Mouse (Mus musculus) kidney, embryonic 15.5 days (tissue): ENCODE results near the gene Xlr5a. TPM values are rescaled to one million over a fixed set of nuclear protein-coding genes. Genes with fewer than 3 reads are reported as not detected.
"Not testable (repeated sequence)": the region's sequence is repeated elsewhere in the genome, so short reads cannot be mapped to it uniquely, and the experiment has no call there.

Experiments
- ATAC-seq: fragments of 200-750 bp; cut with Nextera tagmentation; replicated peaks from 2 replicates; pipeline ENCODE4 v1.8.0; 2017; ENCODE audit warnings: moderate TSS enrichment; ENCODE audit not compliant: low FRiP score
- H3K27ac ChIP-seq: fragments of 300-500 bp; sonication (generic); 2 replicates; pipeline ENCODE4 v1.5.1; 2015; ENCODE audit warnings: mild to moderate bottlenecking, inconsistent platforms
- H3K27me3 ChIP-seq: fragments of 300-500 bp; sonication (generic); 2 replicates; pipeline ENCODE4 v1.6.1; 2015; ENCODE audit warnings: inconsistent platforms
- H3K36me3 ChIP-seq: fragments of 300-500 bp; sonication (generic); 2 replicates; pipeline ENCODE4 v1.6.1; 2015; ENCODE audit warnings: inconsistent platforms
- H3K4me1 ChIP-seq: fragments of 300-500 bp; sonication (generic); 2 replicates; pipeline ENCODE4 v1.6.1; 2015; ENCODE audit warnings: inconsistent platforms
- H3K4me2 ChIP-seq: fragments of 300-500 bp; sonication (generic); 2 replicates; pipeline ENCODE4 v1.6.1; 2015; ENCODE audit warnings: moderate library complexity, mild to moderate bottlenecking, inconsistent platforms
- H3K4me3 ChIP-seq: fragments of 300-500 bp; sonication (generic); replicated peaks from 2 replicates; pipeline ENCODE4 v1.5.1; 2015; ENCODE audit warnings: mild to moderate bottlenecking, inconsistent platforms
- H3K9ac ChIP-seq: fragments of 300-500 bp; sonication (generic); 2 replicates; pipeline ENCODE4 v1.6.1; 2015; ENCODE audit warnings: mild to moderate bottlenecking, inconsistent platforms
- H3K9me3 ChIP-seq: fragments of 300-500 bp; sonication (generic); replicated peaks from 2 replicates; pipeline ENCODE4 v1.6.1; 2016; ENCODE audit warnings: inconsistent platforms
- WGBS: fragments of 180-500 bp; shearing (Covaris S2); methylation state at CpG from one replicate; pipeline ENCODE4 v1.1.7; 2015; ENCODE audit warnings: mixed read lengths; 5-methylcytosine and 5-hydroxymethylcytosine counted together
- polyA plus RNA-seq: library from polyadenylated mRNA; unstranded; fragments of >200 nt; fragmentation: Nextera tagmentation; extraction: Ambion mirVana; gene quantifications from 2 replicates; pipeline ENCODE4 v1.2.1, GENCODE M21; 2015

The Xlr5a gene
- polyA plus RNA-seq = not detected in 2 replicates

DNA sequence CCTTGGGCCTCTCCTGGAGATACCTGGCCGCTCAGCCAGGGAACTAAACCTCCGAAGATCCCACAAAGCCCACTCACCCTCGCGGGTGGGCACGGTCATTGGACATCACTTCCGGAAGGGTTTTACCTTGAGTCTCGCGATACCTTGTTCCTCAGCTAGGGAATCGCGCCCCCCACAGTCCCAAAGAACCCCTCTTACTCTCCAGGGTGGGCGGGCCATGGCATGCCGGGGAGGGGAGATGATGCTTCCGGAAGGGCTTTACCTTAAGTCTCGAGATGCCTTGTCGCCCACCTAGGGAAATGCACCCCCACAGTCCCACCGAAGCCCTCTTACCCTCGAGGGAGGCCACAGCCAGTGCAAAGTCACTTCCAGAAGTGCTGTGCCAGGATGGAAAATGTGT, at the start of gene Xlr5a, which contains the start of gene Xlr5c:
Gene Xlr5a, minus strand, starts transcription at position 101 of the 400 bp plus-strand sequence.
Gene Xlr5c, minus strand, starts transcription at position 101 of the 400 bp plus-strand sequence.
- 90% methylated on average over 13 of the region's 17 CpGs for WGBS
- not testable (repeated sequence) for H3K4me1 ChIP-seq

DNA sequence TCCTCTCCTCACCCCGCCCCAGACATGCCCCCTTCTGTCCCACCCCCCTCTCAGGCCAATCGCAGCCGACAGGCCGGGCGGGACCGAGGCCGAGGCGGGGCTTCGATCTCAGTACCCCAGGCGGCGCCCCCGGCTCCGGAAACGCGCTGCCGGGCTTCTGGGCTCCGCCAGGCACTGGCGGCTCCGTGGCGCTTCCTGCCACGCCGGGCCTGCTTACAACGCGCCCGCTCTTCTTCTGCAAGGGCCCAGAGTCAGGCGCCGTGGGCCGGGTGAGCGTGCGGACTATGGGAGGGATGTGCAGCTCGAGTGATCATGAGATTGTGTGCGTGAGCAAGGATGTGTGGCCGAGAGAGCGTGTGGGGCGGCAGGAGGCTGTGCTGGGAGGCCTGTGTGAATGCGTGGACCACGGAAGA, 49.7 kb upstream of the Xlr5a start, which contains the start of gene Zfp275:
Gene Zfp275, plus strand, starts transcription at position 139 of the 413 bp plus-strand sequence.
- 17% methylated on average over 37 of the region's 37 CpGs for WGBS

More for the DNA sequence above, at the start of gene Xlr5a, which contains the start of gene Xlr5c:
- not testable (repeated sequence) for H3K9me3 ChIP-seq, H3K4me2 ChIP-seq, H3K4me3 ChIP-seq, H3K27me3 ChIP-seq, H3K9ac ChIP-seq, H3K36me3 ChIP-seq, ATAC-seq, H3K27ac ChIP-seq

DNA sequence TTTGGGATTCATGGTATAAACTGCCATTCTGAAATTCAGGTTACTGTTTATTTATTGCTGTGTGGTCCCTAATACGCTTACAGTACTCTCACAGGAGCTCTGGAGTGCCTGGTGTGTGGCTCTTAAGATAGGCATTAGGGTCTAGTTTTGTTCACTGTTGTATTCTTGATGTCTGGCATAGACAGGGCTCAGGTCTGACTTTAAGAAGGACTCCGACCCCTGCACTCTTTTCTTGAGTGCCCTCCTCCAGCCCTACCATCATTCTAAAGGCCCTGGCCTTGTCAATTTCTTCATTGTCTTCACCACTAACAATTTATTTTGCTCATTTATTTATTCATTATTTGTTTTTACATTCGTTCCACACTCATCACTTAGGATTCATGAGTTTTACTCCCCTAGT, 49.3 kb upstream of the Xlr5a start:
- ATAC-seq = peak; percentile 65
- H3K27ac ChIP-seq = no peak overlapping the region
- H3K36me3 ChIP-seq = no peaks in the 10 kb centered on the region
- 0 out of 2 replicates have a peak, but pooled peaks cover 5% of the 10 kb centered on the region for H3K4me1 ChIP-seq
- peaks cover 18% of the 10 kb centered on the region for H3K27me3 ChIP-seq
- H3K4me3 ChIP-seq = peak overlapping the region; percentile 66
- H3K9ac ChIP-seq = no peak overlapping the region
- 42% methylated on average over 3 of the region's 3 CpGs for WGBS
- peak overlapping the region; percentile 58 for H3K4me2 ChIP-seq
- no peaks in the 10 kb centered on the region for H3K9me3 ChIP-seq

More for the DNA sequence above, 49.7 kb upstream of the Xlr5a start, which contains the start of gene Zfp275:
- no peaks in the 10 kb centered on the region for H3K36me3 ChIP-seq
- ATAC-seq = peak; percentile 97
- no peaks in the 10 kb centered on the region for H3K9me3 ChIP-seq
- peak within 1 kb of the TSS; percentile 63 for H3K9ac ChIP-seq
- H3K27ac ChIP-seq = peak within 1 kb of the TSS; percentile 73
- H3K4me2 ChIP-seq = peak within 1 kb of the TSS; percentile 58
- H3K27me3 ChIP-seq = peaks cover 14% of the 10 kb centered on the region
- 0 out of 2 replicates have a peak, but pooled peaks cover 5% of the 10 kb centered on the region for H3K4me1 ChIP-seq
- H3K4me3 ChIP-seq = peak within 1 kb of the TSS; percentile 66

DNA sequence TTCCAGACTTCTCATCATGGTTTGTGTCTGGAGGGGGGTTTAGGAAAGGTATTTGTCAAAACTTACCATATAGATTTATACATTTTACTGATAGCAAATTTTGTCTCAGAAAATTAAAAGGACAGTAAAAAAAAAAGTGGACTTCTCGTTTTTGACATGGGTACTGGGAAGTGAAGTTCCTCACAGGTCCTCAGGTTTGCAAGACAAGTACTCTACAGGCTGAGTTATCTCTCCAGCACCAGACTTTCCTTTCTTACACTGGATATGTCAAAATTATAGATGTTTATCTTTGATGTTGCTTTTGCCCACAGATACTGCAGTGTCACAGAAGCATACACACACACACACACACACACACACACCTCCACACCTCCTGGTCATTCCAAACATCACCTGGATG, 48.7 kb upstream of the Xlr5a start:
- Histone ChIP-seq H3K4me3 (no peak overlapping the region), H3K9ac (no peak overlapping the region), H3K4me1 (0 out of 2 replicates have a peak, but pooled peaks cover 5% of the 10 kb centered on the region), H3K27me3 (peaks cover 24% of the 10 kb centered on the region), H3K27ac (no peak overlapping the region), H3K9me3 (no peaks in the 10 kb centered on the region), H3K36me3 (no peaks in the 10 kb centered on the region), H3K4me2 (no peak overlapping the region)
- whole genome bisulfite sequencing = 76% methylated on average over 1 of the region's 1 CpGs
- ATAC-seq = no peak

DNA sequence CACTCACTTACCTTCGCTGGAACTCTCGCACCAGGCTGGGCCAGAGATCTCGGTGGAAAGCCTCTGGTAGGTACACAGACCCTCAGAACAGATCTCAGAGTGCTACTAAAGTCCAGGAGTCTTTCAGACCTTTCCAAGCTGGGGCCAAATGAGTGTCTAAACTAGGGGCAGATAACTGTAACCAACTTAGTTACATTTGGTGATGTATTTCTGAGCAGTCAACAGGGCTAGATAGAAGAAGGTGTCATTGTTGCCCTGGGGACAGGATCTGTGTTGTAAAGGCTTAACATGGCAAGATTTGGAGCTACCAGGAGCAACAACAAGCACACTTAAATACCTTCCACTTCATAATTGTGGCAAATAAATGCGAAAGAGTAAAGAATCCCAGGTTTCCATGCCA, 44.0 kb upstream of the Xlr5a start, which contains the start of gene Gm45015:
Gene Gm45015, minus strand, starts transcription at position 101 of the 400 bp plus-strand sequence.
- Histone ChIP-seq H3K4me2 (no peak within 1 kb of the TSS), H3K27ac (no peak within 1 kb of the TSS), H3K9me3 (no peaks in the 10 kb centered on the region), H3K27me3 (peaks cover 32% of the 10 kb centered on the region), H3K9ac (no peak within 1 kb of the TSS), H3K4me3 (no peak within 1 kb of the TSS), H3K4me1 (no peaks in the 10 kb centered on the region), H3K36me3 (no peaks in the 10 kb centered on the region)
- 90% methylated on average over 4 of the region's 4 CpGs for WGBS
- no peak for ATAC-seq

DNA sequence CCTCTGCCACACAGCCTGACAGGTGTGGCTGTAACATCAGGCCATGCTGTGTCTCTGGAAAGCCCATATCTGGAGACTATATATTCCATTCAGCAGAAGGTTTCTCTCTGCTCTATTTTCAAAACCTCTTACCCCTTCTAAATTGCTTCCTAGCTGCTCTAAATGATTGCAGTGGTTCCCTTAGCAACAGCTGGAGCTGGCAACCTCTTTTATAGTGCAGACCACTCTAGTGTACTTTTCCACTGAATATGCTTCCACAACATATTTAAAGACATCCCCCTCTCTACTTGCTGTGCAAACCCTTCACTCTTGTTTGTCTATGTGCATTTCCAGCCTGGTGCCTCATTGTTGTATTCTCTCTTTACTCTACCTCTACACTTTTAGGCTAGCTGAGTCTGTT, 40.8 kb upstream of the Xlr5a start:
- no peak overlapping the region for H3K27ac ChIP-seq
- no peak for ATAC-seq
- H3K9ac ChIP-seq = no peak overlapping the region
- peaks cover 30% of the 10 kb centered on the region; the same call in 1 of the 2 replicates for H3K27me3 ChIP-seq
- H3K4me1 ChIP-seq = no peaks in the 10 kb centered on the region
- no peaks in the 10 kb centered on the region for H3K36me3 ChIP-seq
- H3K9me3 ChIP-seq = no peaks in the 10 kb centered on the region
- no peak overlapping the region for H3K4me3 ChIP-seq
- no peak overlapping the region for H3K4me2 ChIP-seq

DNA sequence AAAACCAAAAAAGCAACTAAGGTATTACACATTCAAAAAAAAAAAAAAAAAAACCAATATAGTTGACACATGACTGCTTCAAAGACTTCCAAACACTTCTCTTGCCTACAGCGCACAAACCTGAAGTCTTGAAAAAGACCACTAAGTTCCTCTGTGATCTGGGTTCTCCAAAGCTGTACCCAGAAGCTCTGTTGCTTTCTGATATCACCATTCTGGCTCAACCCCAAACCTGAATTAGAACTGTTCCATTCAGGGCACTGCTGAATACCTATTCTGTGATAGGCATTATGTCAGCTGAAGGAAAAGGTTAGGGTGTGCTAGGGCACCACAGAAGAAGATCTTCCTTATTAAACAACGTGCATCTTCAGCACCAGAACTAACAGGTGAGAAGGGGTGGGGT, 34.4 kb upstream of the Xlr5a start:
- H3K27ac ChIP-seq = no peak overlapping the region
- H3K36me3 ChIP-seq = no peaks in the 10 kb centered on the region
- H3K4me1 ChIP-seq = no peaks in the 10 kb centered on the region
- no peak overlapping the region for H3K9ac ChIP-seq
- WGBS = 82% methylated on average over 2 of the region's 2 CpGs
- H3K4me3 ChIP-seq = no peak overlapping the region
- peaks cover 17% of the 10 kb centered on the region for H3K27me3 ChIP-seq
- no peak for ATAC-seq
- H3K4me2 ChIP-seq = no peak overlapping the region
- H3K9me3 ChIP-seq = no peaks in the 10 kb centered on the region

DNA sequence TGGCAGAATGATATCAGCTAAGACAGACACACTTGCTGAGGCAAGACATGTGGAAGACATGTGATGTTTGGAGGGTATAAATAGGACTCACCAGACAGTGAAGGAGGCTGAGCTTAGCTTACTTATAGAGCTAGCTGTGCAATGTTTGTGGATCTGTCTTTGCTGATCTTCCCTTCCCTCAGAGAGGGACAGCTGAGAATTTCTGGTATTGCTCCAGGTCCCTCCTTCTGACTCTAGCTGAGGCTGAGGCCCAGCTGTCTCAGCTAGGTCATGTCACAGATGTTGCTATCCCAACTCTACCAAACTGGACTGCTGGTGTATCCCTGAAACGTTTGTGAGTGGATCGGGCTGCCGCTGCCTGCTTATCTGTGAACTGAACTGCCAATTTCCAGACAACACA, 28.3 kb upstream of the Xlr5a start:
- Histone ChIP-seq H3K4me1 (no peaks in the 10 kb centered on the region), H3K9ac (no peak overlapping the region), H3K36me3 (no peaks in the 10 kb centered on the region), H3K27me3 (peaks cover 14% of the 10 kb centered on the region; the same call in 1 of the 2 replicates), H3K4me3 (no peak overlapping the region), H3K9me3 (no peaks in the 10 kb centered on the region), H3K27ac (no peak overlapping the region), H3K4me2 (no peak overlapping the region)
- WGBS = 75% methylated on average over 3 of the region's 3 CpGs
- ATAC-seq = no peak

DNA sequence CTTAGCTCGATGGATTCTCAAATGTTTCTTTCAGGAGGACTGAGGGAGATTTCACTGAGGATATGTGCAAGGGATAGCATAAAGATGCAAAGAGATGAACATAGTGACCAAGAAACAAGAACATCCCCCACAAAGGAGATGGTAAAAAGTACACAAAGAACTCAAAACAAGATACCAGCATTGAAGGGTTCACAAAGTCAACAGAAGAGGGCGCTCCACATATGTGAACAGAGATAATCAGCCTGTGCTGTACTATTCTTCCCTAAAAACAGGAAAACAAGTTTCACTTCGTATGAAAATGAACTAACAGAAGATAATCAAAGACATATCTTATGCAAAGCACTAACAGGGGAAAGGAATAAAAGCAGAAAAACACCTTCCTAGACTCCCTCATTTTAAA, 19.7 kb upstream of the Xlr5a start:
- no peak for ATAC-seq
- WGBS = 48% methylated on average over 3 of the region's 3 CpGs
- no peaks in the 10 kb centered on the region for H3K36me3 ChIP-seq
- H3K27ac ChIP-seq = no peak overlapping the region
- peaks cover 15% of the 10 kb centered on the region; the same call in 1 of the 2 replicates for H3K27me3 ChIP-seq
- no peak overlapping the region for H3K4me2 ChIP-seq
- H3K9ac ChIP-seq = no peak overlapping the region
- H3K4me3 ChIP-seq = no peak overlapping the region
- H3K4me1 ChIP-seq = no peaks in the 10 kb centered on the region
- H3K9me3 ChIP-seq = no peaks in the 10 kb centered on the region

DNA sequence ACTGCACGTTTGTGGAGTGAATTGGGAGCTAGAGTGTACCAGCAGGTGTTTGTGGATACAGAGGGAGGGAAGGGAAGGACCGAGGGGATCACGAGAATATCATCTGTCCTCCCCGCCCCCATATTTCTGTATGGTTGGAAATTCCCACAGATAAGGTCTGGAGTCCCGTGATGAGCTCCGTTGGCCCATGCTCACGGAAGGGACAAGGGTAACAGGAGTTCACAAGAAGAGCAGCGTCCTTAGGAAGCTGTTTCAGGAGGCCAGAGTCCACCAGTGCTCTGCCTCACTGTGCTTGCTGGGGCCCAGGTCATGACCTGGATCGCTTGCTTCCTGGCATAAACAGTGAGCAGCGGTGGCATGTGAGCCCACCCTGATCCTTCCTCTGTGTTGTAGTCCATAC, 3.0 kb upstream of the Xlr5a start:
- not testable (repeated sequence) for H3K27me3 ChIP-seq, H3K9me3 ChIP-seq, H3K4me3 ChIP-seq, H3K27ac ChIP-seq, H3K4me1 ChIP-seq, ATAC-seq, H3K9ac ChIP-seq, H3K4me2 ChIP-seq, H3K36me3 ChIP-seq
- 56% methylated on average over 10 of the region's 10 CpGs for WGBS

DNA sequence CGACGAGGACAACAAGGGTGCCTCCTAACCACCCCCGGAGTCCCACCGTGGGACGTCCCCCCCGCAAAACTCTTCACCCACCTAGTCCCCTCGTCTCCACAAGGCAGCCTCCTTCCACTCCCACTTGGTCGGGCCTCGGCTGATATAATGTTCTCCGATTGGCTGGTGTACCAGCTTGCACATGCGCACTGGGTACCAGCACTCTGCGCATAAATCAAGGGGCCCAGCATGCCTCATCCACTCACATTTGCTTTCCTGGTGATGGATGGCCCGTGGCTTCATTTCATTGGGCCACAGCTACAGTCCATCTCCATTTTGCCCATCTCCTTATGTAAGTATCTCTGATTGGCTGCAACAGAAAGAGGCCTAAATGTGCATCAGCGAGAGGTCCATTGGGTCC, 27.5 kb downstream of the Xlr5a start, which contains the start of gene Xlr3c:
Gene Xlr3c, minus strand, starts transcription at position 121 of the 400 bp plus-strand sequence.
- not testable (repeated sequence) for H3K4me1 ChIP-seq, H3K9me3 ChIP-seq, ATAC-seq, H3K27me3 ChIP-seq, H3K4me3 ChIP-seq, H3K36me3 ChIP-seq, H3K9ac ChIP-seq, H3K27ac ChIP-seq, H3K4me2 ChIP-seq
- WGBS = 88% methylated on average over 14 of the region's 14 CpGs

DNA sequence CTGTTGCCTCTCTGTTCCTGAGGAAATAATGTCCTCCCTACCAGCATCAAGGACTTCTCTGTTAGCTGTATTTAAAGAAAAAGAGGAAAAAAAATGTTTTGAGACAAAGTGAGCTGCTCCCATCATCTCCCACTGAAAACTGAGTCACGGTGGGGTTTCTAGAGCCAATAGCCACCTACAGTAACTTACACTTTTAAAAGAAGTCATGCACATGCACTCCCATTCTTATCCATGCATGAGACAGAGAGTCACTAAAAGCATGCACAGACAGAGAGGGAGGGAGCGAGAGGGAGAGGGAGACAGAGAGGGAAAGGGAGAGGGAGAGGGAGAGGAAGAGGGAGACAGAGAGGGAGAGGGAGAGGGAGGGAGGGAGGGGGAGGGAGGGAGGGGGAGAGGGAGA, 30.3 kb downstream of the Xlr5a start:
- H3K9me3 ChIP-seq, H3K4me2 ChIP-seq, ATAC-seq, H3K27ac ChIP-seq, H3K36me3 ChIP-seq, H3K4me3 ChIP-seq, H3K27me3 ChIP-seq, H3K4me1 ChIP-seq, H3K9ac ChIP-seq: not testable (repeated sequence)
- WGBS = 89% methylated on average over 1 of the region's 2 CpGs

DNA sequence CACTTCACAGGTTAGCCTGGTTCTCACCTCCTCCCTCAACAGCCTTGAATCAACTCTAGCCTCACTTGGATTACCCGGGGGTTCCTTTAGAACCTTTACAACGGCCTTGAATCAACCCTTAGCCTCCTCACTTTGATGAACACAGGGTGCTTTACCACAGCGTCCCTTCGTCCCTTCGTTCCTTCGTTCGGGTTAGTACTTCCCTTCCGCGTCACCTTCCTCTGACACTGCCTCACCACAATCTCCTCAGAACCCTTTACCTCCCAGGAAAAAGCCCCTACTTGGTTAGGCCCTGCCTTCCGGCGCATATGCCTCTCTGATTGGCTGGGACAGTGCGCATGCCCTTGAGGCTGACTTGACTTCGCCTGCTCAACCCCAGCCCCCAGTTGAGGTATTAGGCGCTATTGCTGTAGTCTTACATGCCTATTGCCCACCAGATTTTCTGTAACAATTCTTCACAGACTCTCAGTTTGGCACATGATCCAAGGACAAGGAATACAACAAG, 49.9 kb downstream of the Xlr5a start, which contains the start of gene Xlr4c:
Gene Xlr4c, minus strand, starts transcription at position 310 of the 505 bp plus-strand sequence.
- not testable (repeated sequence) for H3K27ac ChIP-seq, H3K9ac ChIP-seq, ATAC-seq, H3K4me3 ChIP-seq, H3K27me3 ChIP-seq, H3K9me3 ChIP-seq, H3K4me2 ChIP-seq, H3K36me3 ChIP-seq, H3K4me1 ChIP-seq
- WGBS = 87% methylated on average over 14 of the region's 14 CpGs
